Mouse (Mus musculus): ENCODE measurements around the gene Nsd2.
"Not testable (repeated sequence)": the region's sequence is repeated elsewhere in the genome, so short reads cannot be mapped to it uniquely, and the experiment has no call there.

Nsd2 gene

DNA sequence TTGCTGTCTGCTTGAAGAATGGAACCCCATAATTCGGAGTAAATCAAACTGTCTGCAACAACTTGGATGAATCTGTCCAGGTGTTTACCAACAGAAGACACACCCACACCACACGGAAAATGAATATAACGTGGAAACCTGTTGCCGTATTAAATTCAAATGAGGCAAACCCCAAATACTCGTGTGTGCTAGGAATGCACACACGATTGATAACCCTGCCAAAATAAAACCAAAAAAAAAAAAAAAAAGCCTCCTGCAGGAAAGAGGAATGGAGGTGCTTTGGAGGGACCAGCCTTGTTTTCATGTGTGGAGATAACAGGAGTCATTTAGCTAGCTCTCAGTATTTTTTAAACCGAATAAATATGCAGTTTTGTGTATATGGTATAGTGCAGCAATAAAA lies 114.4 kb downstream of the Nsd2 start:
- no peak for DNase-seq

DNA sequence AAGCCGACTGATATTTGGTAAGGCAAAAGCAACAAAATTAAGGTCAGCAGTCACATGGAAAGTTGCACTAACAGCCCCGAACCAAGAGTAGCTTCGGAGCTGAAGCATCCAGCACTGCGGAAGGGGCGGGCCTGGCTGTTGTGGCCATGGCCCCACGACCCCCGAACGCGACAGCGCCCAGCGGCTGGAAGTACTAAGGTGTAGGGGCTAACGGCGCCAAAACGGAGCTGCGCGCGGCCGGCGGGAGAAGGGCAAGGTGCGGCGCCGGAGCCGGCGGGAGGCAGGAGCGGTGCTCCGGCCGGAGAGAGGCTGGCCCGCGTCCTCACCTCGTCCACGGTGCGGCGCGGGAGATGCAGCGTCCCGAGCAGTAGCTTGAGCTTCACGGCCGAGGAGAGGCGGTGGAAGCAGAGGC lies 115.2 kb downstream of the Nsd2 start:
- peak; percentile 59 to 70 for DNase-seq

DNA sequence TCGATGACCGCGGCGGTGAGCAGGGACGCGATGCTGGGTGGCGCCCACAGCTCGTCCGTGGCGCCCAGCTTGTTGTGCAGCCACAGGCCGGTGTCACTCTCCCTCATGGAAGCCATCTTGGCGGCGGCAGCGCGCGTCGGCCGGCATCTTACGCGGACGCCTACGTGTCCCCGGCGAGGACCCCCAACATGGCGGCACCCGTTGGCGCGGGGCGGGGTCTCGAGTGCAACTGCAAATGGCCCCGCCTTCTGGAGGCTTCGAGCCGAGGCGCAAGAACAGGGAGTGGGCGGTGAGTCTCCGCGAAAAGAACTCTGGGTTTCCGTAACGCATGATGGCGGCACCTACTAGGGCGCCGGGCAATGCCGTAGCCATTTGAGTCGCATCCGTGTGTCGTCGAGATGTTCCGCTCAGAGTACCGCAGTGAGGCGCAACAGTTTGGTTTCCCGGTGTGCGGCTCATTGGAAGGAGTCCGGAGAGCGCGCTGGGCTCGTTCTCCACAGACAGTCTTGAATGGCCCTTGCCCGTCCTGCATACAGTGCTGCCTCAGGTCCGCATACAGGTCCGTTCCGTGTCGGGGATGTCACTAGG lies 115.7 kb downstream of the Nsd2 start, which contains the start of gene Nelfa:
Gene Nelfa, minus strand, starts transcription at position 294 of the 588 bp plus-strand sequence.
- DNase-seq = peak; percentile 99

- DNase-seq = no peak
Observed at GRCm38 (mm10) chr5:33937230-33937629, 116.7 kb downstream of the Nsd2 start.

- no peak for DNase-seq
Observed at GRCm38 (mm10) chr5:33938448-33938847, 117.9 kb downstream of the Nsd2 start.

GRCm38 (mm10) chr5:33947035-33947434 lies 126.5 kb downstream of the Nsd2 start:
- not testable (repeated sequence) for DNase-seq
